Comparison of ENCODE assay signal across 7 mouse cellular contexts in genomic region chr17:74431481-74431880, GRCm38 (mm10). TPM values are rescaled to one million over a fixed set of nuclear protein-coding genes. Genes with fewer than 3 reads are reported as not detected.
A peak's percentile ranks its signal among the peaks of the same experiment; 100 is the strongest.
DNase-seq lines count a peak whose midpoint lies in the region; ATAC-seq lines count a peak whose summit lies in the region.

No protein-coding gene starts in this region.

- H3K27me3 ChIP-seq in embryonic facial prominence, embryonic 11.5 days (ENCODE audit: control insufficient read depth, insufficient read depth, low read length) = no peaks in the 10 kb centered on the region

- H3K79me2 ChIP-seq in macrophage (ENCODE audit: inconsistent target) = no peaks in the 10 kb centered on the region

- no peak overlapping the region for H3K4me2 ChIP-seq in embryonic facial prominence, embryonic 11.5 days (ENCODE audit: low read depth, low read length)

- H3K9ac ChIP-seq in embryonic facial prominence, embryonic 11.5 days (replicated peaks; ENCODE audit: low read length) = no peak overlapping the region

- H3K4me1 ChIP-seq in embryonic facial prominence, embryonic 11.5 days (ENCODE audit: control insufficient read depth, insufficient read depth, low read length) = no peaks in the 10 kb centered on the region

- no peaks in the 10 kb centered on the region for H3K9me3 ChIP-seq in embryonic facial prominence, embryonic 11.5 days (replicated peaks; ENCODE audit: control insufficient read depth, low read length)

- DNase-seq in layer of hippocampus, postnatal 10 days (ENCODE audit: low spot score in 2 of 2) = peak; percentile 12 to 21
- DNase-seq in layer of hippocampus, adult 9-10 months (ENCODE audit: low spot score) = no peak
- DNase-seq in ZHBTc4 (ENCODE audit: low read depth, low spot score) = peak; percentile 65
- DNase-seq in embryonic facial prominence, embryonic 11.5 days (ENCODE audit: low spot score) = peak; percentile 13

- 70% methylated on average over 13 of the region's 13 CpGs for WGBS in embryonic facial prominence, embryonic 11.5 days
- WGBS in macrophage (ENCODE audit: missing documents) = 50% methylated on average over 5 of the region's 13 CpGs

- H3K36me3 ChIP-seq in embryonic facial prominence, embryonic 11.5 days (replicated peaks; ENCODE audit: control insufficient read depth, insufficient read depth, low read depth, low read length) = no peaks in the 10 kb centered on the region; the same call in 1 of the 2 replicates
- H3K36me3 ChIP-seq in macrophage (ENCODE audit: inconsistent target) = peaks cover 15% of the 10 kb centered on the region

- H3K27ac ChIP-seq in embryonic facial prominence, embryonic 11.5 days (replicated peaks; ENCODE audit: low read depth, low read length) = no peak overlapping the region
- H3K27ac ChIP-seq in macrophage = peak overlapping the region; percentile 64

- ATAC-seq in embryonic facial prominence, embryonic 11.5 days (replicated peaks; ENCODE audit: insufficient number of reproducible peaks, low FRiP score, low TSS enrichment, low read depth) = no peak
- ATAC-seq in activated CD4-positive, CD25-positive, alpha-beta regulatory T cell, adult 4 months = no peak
- no peak for ATAC-seq in inflammation-experienced regulatory T-cells, adult 6 months

- H3K4me3 ChIP-seq in embryonic facial prominence, embryonic 11.5 days (ENCODE audit: low read depth, low read length) = no peak overlapping the region
- no peak overlapping the region for H3K4me3 ChIP-seq in macrophage (ENCODE audit: inconsistent target)

RNA-seq across cellular contexts. Expression of gene Nlrc4, which starts 27.5 kb away (rescaled TPM):
- total RNA-seq in layer of hippocampus, postnatal 10 days (2021) = under 1 TPM; 0.11 to 0.14 TPM
- 0.18 and 0.24 TPM in 2 replicates for polyA plus RNA-seq in embryonic facial prominence, embryonic 11.5 days (2014; fragmentation: Nextera tagmentation; extraction: Ambion mirVana)
- 10 to 100 TPM in 25 of 26 experiments, 1 to 10 TPM in 1; 7.0 to 64.3 (median 34.6) TPM for total RNA-seq in macrophage (2018; cell fraction: chromatin; rRNA removed)
- total RNA-seq in macrophage (2018; cell fraction: cytosol; rRNA removed) = 1 to 10 TPM; 4.9 to 9.3 (median 6.7) TPM
- 10 to 100 TPM in 24 of 26 experiments, 1 to 10 TPM in 2; 9.2 to 49.4 (median 21.9) TPM for total RNA-seq in macrophage (2018; cell fraction: nucleus; rRNA removed)
- 5.8 to 7.9 TPM (median 5.9 TPM) in 3 replicates for polyA plus RNA-seq in macrophage (2018)
- under 1 TPM; 0.41 to 0.63 TPM for polyA plus RNA-seq in activated CD4-positive, CD25-positive, alpha-beta regulatory T cell, adult 4 months (2017; shearing (Covaris generic))
- polyA plus RNA-seq in inflammation-experienced regulatory T-cells, adult 6 months (2017; shearing (Covaris generic)) = 1 to 10 TPM in 1 of 3 experiments, under 1 TPM in 2; 0.83 to 1.1 (median 0.93) TPM

RNA-seq across cellular contexts. Expression of gene Slc30a6, which starts 36.1 kb away (rescaled TPM):
- 10 to 100 TPM; 17.3 to 21.1 TPM for total RNA-seq in layer of hippocampus, postnatal 10 days (2021)
- 34.4 and 36.6 TPM in 2 replicates for polyA plus RNA-seq in embryonic facial prominence, embryonic 11.5 days (2014; fragmentation: Nextera tagmentation; extraction: Ambion mirVana)
- total RNA-seq in macrophage (2018; cell fraction: chromatin; rRNA removed) = 100 to 1,000 TPM in 1 of 26 experiments, 10 to 100 TPM in 25; 29.3 to 100 (median 57.0) TPM
- 10 to 100 TPM; 10.6 to 22.9 (median 13.6) TPM for total RNA-seq in macrophage (2018; cell fraction: cytosol; rRNA removed)
- total RNA-seq in macrophage (2018; cell fraction: nucleus; rRNA removed) = 10 to 100 TPM; 24.1 to 59.8 (median 33.6) TPM
- polyA plus RNA-seq in macrophage (2018) = 11.1 to 14.4 TPM (median 14.3 TPM) in 3 replicates
- polyA plus RNA-seq in activated CD4-positive, CD25-positive, alpha-beta regulatory T cell, adult 4 months (2017; shearing (Covaris generic)) = 10 to 100 TPM; 28.4 to 35.8 TPM
- polyA plus RNA-seq in inflammation-experienced regulatory T-cells, adult 6 months (2017; shearing (Covaris generic)) = 10 to 100 TPM; 27.6 to 31.2 (median 30.9) TPM

RNA-seq across cellular contexts. Expression of gene Yipf4, which starts 57.8 kb away (rescaled TPM):
- 10 to 100 TPM; 74.0 to 86.6 TPM for total RNA-seq in layer of hippocampus, postnatal 10 days (2021)
- 52.6 and 63.5 TPM in 2 replicates for polyA plus RNA-seq in embryonic facial prominence, embryonic 11.5 days (2014; fragmentation: Nextera tagmentation; extraction: Ambion mirVana)
- total RNA-seq in macrophage (2018; cell fraction: chromatin; rRNA removed) = 10 to 100 TPM in 11 of 26 experiments, 1 to 10 TPM in 15; 4.7 to 21.9 (median 9.5) TPM
- 10 to 100 TPM; 34.2 to 57.1 (median 44.9) TPM for total RNA-seq in macrophage (2018; cell fraction: cytosol; rRNA removed)
- 10 to 100 TPM; 11.8 to 47.0 (median 25.9) TPM for total RNA-seq in macrophage (2018; cell fraction: nucleus; rRNA removed)
- 33.6 to 50.1 TPM (median 43.6 TPM) in 3 replicates for polyA plus RNA-seq in macrophage (2018)
- 10 to 100 TPM; 10.3 to 17.7 TPM for polyA plus RNA-seq in activated CD4-positive, CD25-positive, alpha-beta regulatory T cell, adult 4 months (2017; shearing (Covaris generic))
- 10 to 100 TPM in 2 of 3 experiments, 1 to 10 TPM in 1; 9.2 to 20.0 (median 17.8) TPM for polyA plus RNA-seq in inflammation-experienced regulatory T-cells, adult 6 months (2017; shearing (Covaris generic))
